Comparison of ENCODE assay signal across 19 mouse cellular contexts in the genomic region with DNA sequence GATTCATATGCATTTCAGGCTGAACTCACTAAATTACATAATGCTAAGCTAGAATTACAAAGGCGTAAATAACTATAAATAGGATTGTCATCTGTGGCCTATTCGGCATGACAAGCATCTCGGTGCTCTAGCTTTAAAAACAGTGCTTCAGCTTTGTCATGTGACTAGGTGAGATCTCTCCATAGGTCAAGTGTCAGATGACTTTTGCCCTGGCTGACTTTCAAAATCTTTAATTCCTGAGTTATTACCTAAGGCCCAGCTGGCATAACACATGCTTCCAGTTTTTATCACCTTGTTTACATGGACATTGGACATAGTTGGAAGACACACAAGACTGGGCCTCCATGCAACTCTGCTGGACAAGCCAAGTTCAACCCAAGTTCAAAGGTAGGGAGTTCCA. TPM values are rescaled to one million over a fixed set of nuclear protein-coding genes. Genes with fewer than 3 reads are reported as not detected.
DNase-seq lines count a peak whose midpoint lies in the region; ATAC-seq and TF ChIP-seq lines count a peak whose summit lies in the region.
"Had no signal": no experiment of that assay in that cellular context is flagged by ENCODE, and none has a peak within 500 bp of the region (broad histone marks: within the 10 kb centered on the region; RNA-seq: fewer than 3 reads in every experiment).

No protein-coding gene starts in this region.

- peak; percentile 90 for TF ChIP-seq EP300 in liver, postnatal 0 days (IDR thresholded peaks at IDR 0.05; ENCODE audit: low read depth)

- H3K4me3 ChIP-seq in heart, embryonic 10.5 days: no peak overlapping the region
- H3K4me3 ChIP-seq in liver, postnatal 0 days (ENCODE audit: low read depth, low read length): no peak overlapping the region
- H3K4me3 ChIP-seq: heart, embryonic 13.5 days; hindbrain, embryonic 13.5 days; liver, embryonic 13.5 days; midbrain, embryonic 15.5 days had no signal

- 90% methylated on average over 3 of the region's 3 CpGs for whole genome bisulfite sequencing in heart, embryonic 10.5 days
- 75% methylated on average over 3 of the region's 3 CpGs for WGBS in liver, postnatal 0 days (ENCODE audit: insufficient replicate concordance)

- H3K4me1 ChIP-seq in heart, embryonic 10.5 days: no peaks in the 10 kb centered on the region
- H3K4me1 ChIP-seq in liver, postnatal 0 days (ENCODE audit: insufficient read depth): peaks cover 2% of the 10 kb centered on the region; the same call in 1 of the 2 replicates
- H3K4me1 ChIP-seq: heart, embryonic 13.5 days; hindbrain, embryonic 13.5 days; liver, embryonic 13.5 days; midbrain, embryonic 15.5 days had no signal

- H3K27ac ChIP-seq in heart, embryonic 10.5 days: no peak overlapping the region
- peak overlapping the region; percentile 85 for H3K27ac ChIP-seq in liver, postnatal 0 days (ENCODE audit: low read depth)
- H3K27ac ChIP-seq: heart, embryonic 13.5 days; hindbrain, embryonic 13.5 days; liver, embryonic 13.5 days; midbrain, embryonic 15.5 days had no signal

- H3K36me3 ChIP-seq in heart, embryonic 10.5 days: no peaks in the 10 kb centered on the region
- no peaks in the 10 kb centered on the region for H3K36me3 ChIP-seq in liver, postnatal 0 days (replicated peaks; ENCODE audit: insufficient read depth, low read length)
- H3K36me3 ChIP-seq: heart, embryonic 13.5 days; hindbrain, embryonic 13.5 days; liver, embryonic 13.5 days; midbrain, embryonic 15.5 days had no signal

- H3K9ac ChIP-seq in liver, postnatal 0 days (replicated peaks): no peak overlapping the region
- H3K9ac ChIP-seq: heart, embryonic 13.5 days; hindbrain, embryonic 13.5 days; liver, embryonic 13.5 days; midbrain, embryonic 15.5 days had no signal

- no peaks in the 10 kb centered on the region for H3K9me3 ChIP-seq in heart, embryonic 10.5 days
- no peaks in the 10 kb centered on the region for H3K9me3 ChIP-seq in liver, postnatal 0 days (ENCODE audit: low read length)
- H3K9me3 ChIP-seq: heart, embryonic 13.5 days; hindbrain, embryonic 13.5 days; liver, embryonic 13.5 days; midbrain, embryonic 15.5 days had no signal

- no peak for TF ChIP-seq CTCF in liver, postnatal 0 days (IDR thresholded peaks at IDR 0.05; ENCODE audit: low read depth)

- ATAC-seq in liver, postnatal 0 days: peak; percentile 98
- ATAC-seq: intestine, embryonic 16.5 days; midbrain, embryonic 15.5 days had no signal

- peak; percentile 14 for DNase-seq in adrenal gland, adult 2 months
- no peak for DNase-seq in adrenal gland, postnatal 4 days (ENCODE audit: low spot score in 2 of 2)
- DNase-seq in heart, adult 8-10 months (ENCODE audit: low spot score): peak; percentile 57
- no peak for DNase-seq in heart, embryonic 10.5 days (ENCODE audit: low spot score)
- DNase-seq in kidney, postnatal 25 days: peak; percentile 24 to 39
- no peak for DNase-seq in kidney, postnatal 4 days
- peak; percentile 29 for DNase-seq in liver, postnatal 0 days
- DNase-seq in left cerebral cortex, postnatal 4 days: no peak
- DNase-seq: cerebellum, adult 18-20 months; liver, embryonic 13.5 days; thymus, postnatal 36 days had no signal

- intact Hi-C loops in left cerebral cortex, postnatal 4 days (cut with DNase I): no loop called here

- H3K4me2 ChIP-seq in liver, postnatal 0 days (ENCODE audit: low read depth, low read length): no peak overlapping the region
- H3K4me2 ChIP-seq: heart, embryonic 13.5 days; hindbrain, embryonic 13.5 days; liver, embryonic 13.5 days; midbrain, embryonic 15.5 days had no signal

- no peaks in the 10 kb centered on the region for H3K27me3 ChIP-seq in heart, embryonic 10.5 days (ENCODE audit: insufficient read depth, poor library complexity, severe bottlenecking)
- H3K27me3 ChIP-seq in liver, postnatal 0 days (ENCODE audit: insufficient read depth, low read length): no peaks in the 10 kb centered on the region
- H3K27me3 ChIP-seq: heart, embryonic 13.5 days; hindbrain, embryonic 13.5 days; liver, embryonic 13.5 days; midbrain, embryonic 15.5 days had no signal

RNA-seq across cellular contexts. Expression of a gene that starts 20.3 kb away (rescaled TPM):
- total RNA-seq in adrenal gland, adult 2 months (2021): 10 to 100 TPM; 44.0 to 49.6 TPM
- polyA plus RNA-seq in adrenal gland, adult 2 months (2012; rRNA removed): 2.7 and 3.3 TPM in 2 replicates
- total RNA-seq in adrenal gland, postnatal 4 days (2021): 10 to 100 TPM; 34.7 to 49.1 TPM
- 10 to 100 TPM; 28.4 to 43.3 (median 34.1) TPM for total RNA-seq in heart, adult 8-10 months (2022)
- polyA plus RNA-seq in heart, embryonic 10.5 days (2016; fragmentation: Nextera tagmentation; extraction: Ambion mirVana): not detected in 2 replicates
- polyA plus RNA-seq in liver, postnatal 0 days (2015; fragmentation: Nextera tagmentation; extraction: Ambion mirVana): 2.3 and 3.0 TPM in 2 replicates
- total RNA-seq in left cerebral cortex, postnatal 4 days (2021): 1 to 10 TPM; 4.0 to 5.4 TPM
- polyA plus RNA-seq: embryonic facial prominence, embryonic 11.5 days; hindbrain, embryonic 13.5 days; midbrain, embryonic 15.5 days had no signal

RNA-seq across cellular contexts. Expression of a gene that starts 59.4 kb away (rescaled TPM):
- total RNA-seq in adrenal gland, adult 2 months (2021): not detected
- not detected in 2 replicates for polyA plus RNA-seq in adrenal gland, adult 2 months (2012; rRNA removed)
- total RNA-seq in adrenal gland, postnatal 4 days (2021): under 1 TPM in 1 of 2 experiments, not detected in 1; 0.14 TPM
- total RNA-seq in heart, adult 8-10 months (2022): under 1 TPM in 1 of 4 experiments, not detected in 3; 0.47 TPM
- not detected in 2 replicates for polyA plus RNA-seq in heart, embryonic 10.5 days (2016; fragmentation: Nextera tagmentation; extraction: Ambion mirVana)
- not detected in 2 replicates for polyA plus RNA-seq in liver, postnatal 0 days (2015; fragmentation: Nextera tagmentation; extraction: Ambion mirVana)
- not detected for total RNA-seq in left cerebral cortex, postnatal 4 days (2021)
- total RNA-seq: layer of hippocampus, postnatal 10 days; left cerebral cortex, postnatal 14 days had no signal
- polyA plus RNA-seq: embryonic facial prominence, embryonic 11.5 days; heart, embryonic 13.5 days; hindbrain, embryonic 13.5 days; liver, embryonic 13.5 days; midbrain, embryonic 15.5 days; testis, adult 2 months had no signal

Comparison
In these comparisons a context has a peak if more than half of its experiments do, and no peak if none do; other contexts are left out.
1. DNase-seq: peak in adrenal gland, adult 2 months (single experiment), heart, adult 8-10 months (single experiment), kidney, postnatal 25 days (2 of 2) and liver, postnatal 0 days (single experiment); none in adrenal gland, postnatal 4 days (0 of 2), heart, embryonic 10.5 days (single experiment), kidney, postnatal 4 days (0 of 2) and left cerebral cortex, postnatal 4 days (single experiment).
2. RNA of a gene that starts 20.3 kb away (total RNA-seq): 44.0 to 49.6 TPM in adrenal gland, adult 2 months, 34.7 to 49.1 TPM in adrenal gland, postnatal 4 days and 28.4 to 43.3 TPM in heart, adult 8-10 months; 4.0 to 5.4 TPM in left cerebral cortex, postnatal 4 days; every median in the first group is over 4 times any median in the second.